Mouse (Mus musculus) heart, embryonic 15.5 days (tissue): Measurements from ENCODE around the gene Fbxw9. TPM values are rescaled to one million over a fixed set of nuclear protein-coding genes. Genes with fewer than 3 reads are reported as not detected.

Experiments used
- microRNA-seq: library from miRNA; unstranded; fragments of <30 nt; microRNA quantifications from one replicate; pipeline ENCODE4, GENCODE M21; 2016
- polyA plus RNA-seq: library from polyadenylated mRNA; unstranded; fragments of >200 nt; fragmentation: Nextera tagmentation; extraction: Ambion mirVana; gene quantifications from 2 replicates; pipeline ENCODE4 v1.2.1, GENCODE M21; 2015

The Fbxw9 gene
- polyA plus RNA-seq, 1 experiment from 2014 or later: 15.4 TPM

Small RNA genes within 50 kb of the gene (microRNA-seq; reads per million reads assigned to microRNA genes)
- gene Gm23388 (3.2 reads per million, percentile 11 among the genes with 10 or more reads in this experiment), gene Mir7070 (not detected)

Other genes with a start within 250 kb of the Fbxw9 start
- 5.8 and 6.4 TPM in 2 replicates for gene Dand5, start 237.2 kb upstream of the Fbxw9 start, polyA plus RNA-seq
- gene Gadd45gip1, start 228.5 kb upstream of the Fbxw9 start, polyA plus RNA-seq: 45.3 and 46.5 TPM in 2 replicates
- gene Rad23a, start 219.4 kb upstream of the Fbxw9 start, polyA plus RNA-seq: 107 and 123 TPM in 2 replicates
- 525 and 658 TPM in 2 replicates for gene Calr, start 213.1 kb upstream of the Fbxw9 start, polyA plus RNA-seq
- 44.5 and 62.5 TPM in 2 replicates for gene Farsa, start 203.1 kb upstream of the Fbxw9 start, polyA plus RNA-seq
- 23.0 and 32.6 TPM in 2 replicates for gene Syce2, start 187.9 kb upstream of the Fbxw9 start, polyA plus RNA-seq
- gene Gcdh, start 166.1 kb upstream of the Fbxw9 start, polyA plus RNA-seq: 36.4 and 40.1 TPM in 2 replicates
- 1.1 and 4.9 TPM in 2 replicates for gene Klf1, start 158.1 kb upstream of the Fbxw9 start, polyA plus RNA-seq
- 4.3 and 7.3 TPM in 2 replicates for gene Dnase2a, start 151.5 kb upstream of the Fbxw9 start, polyA plus RNA-seq
- gene Mast1, start 122.7 kb upstream of the Fbxw9 start, polyA plus RNA-seq: 0.09 and 0.41 TPM in 2 replicates
- 0.26 TPM in 1 of 2 replicates, not detected in the other for gene Rtbdn, start 113.1 kb upstream of the Fbxw9 start, polyA plus RNA-seq
- not detected in 2 replicates for gene Gm49661, start 90.6 kb upstream of the Fbxw9 start, polyA plus RNA-seq
- 596 and 644 TPM in 2 replicates for gene Prdx2, start 90.5 kb upstream of the Fbxw9 start, polyA plus RNA-seq
- 62.9 and 83.7 TPM in 2 replicates for gene Rnaseh2a, start 90.3 kb upstream of the Fbxw9 start, polyA plus RNA-seq
- 11.0 and 16.6 TPM in 2 replicates for gene Junb, start 81.3 kb upstream of the Fbxw9 start, polyA plus RNA-seq
- gene Hook2, start 69.5 kb upstream of the Fbxw9 start, polyA plus RNA-seq: 5.3 and 8.8 TPM in 2 replicates
- not detected in 2 replicates for gene Best2, start 45.5 kb upstream of the Fbxw9 start, polyA plus RNA-seq
- 97.7 and 106 TPM in 2 replicates for gene Asna1, start 34.8 kb upstream of the Fbxw9 start, polyA plus RNA-seq
- gene Trir, start 33.2 kb upstream of the Fbxw9 start, polyA plus RNA-seq: 68.4 and 77.2 TPM in 2 replicates
- 17.7 and 22.8 TPM in 2 replicates for gene Tnpo2, start 23.1 kb upstream of the Fbxw9 start, polyA plus RNA-seq
- not detected in 2 replicates for gene Gm5741, start 7.9 kb downstream of the Fbxw9 start, polyA plus RNA-seq
- 46.1 and 52.8 TPM in 2 replicates for gene Dhps, start 11.7 kb downstream of the Fbxw9 start, polyA plus RNA-seq
- 106 and 110 TPM in 2 replicates for gene Wdr83os, start 20.7 kb downstream of the Fbxw9 start, polyA plus RNA-seq
- gene Wdr83, start 21.3 kb downstream of the Fbxw9 start, polyA plus RNA-seq: 33.1 and 40.8 TPM in 2 replicates
- 30.6 and 41.2 TPM in 2 replicates for gene Man2b1, start 23.2 kb downstream of the Fbxw9 start, polyA plus RNA-seq
- gene Zfp791, start 63.0 kb downstream of the Fbxw9 start, polyA plus RNA-seq: 0.81 and 1.5 TPM in 2 replicates
- not detected in 2 replicates for gene Cks1brt, start 91.9 kb downstream of the Fbxw9 start, polyA plus RNA-seq
- gene Olfr371, start 165.9 kb downstream of the Fbxw9 start, polyA plus RNA-seq: not detected in 2 replicates
- 48.1 and 56.1 TPM in 2 replicates for gene Orc6, start 239.6 kb downstream of the Fbxw9 start, polyA plus RNA-seq
- 103 and 106 TPM in 2 replicates for gene Vps35, start 239.7 kb downstream of the Fbxw9 start, polyA plus RNA-seq